Mouse (Mus musculus): ENCODE measurements at regions not wholly inside any gene's neighbourhood (a gene's known extent, or its start where the extent isn't known, plus 50 kb on each side); places are given as distances from the start of the nearest gene placed in this dataset.

DNA sequence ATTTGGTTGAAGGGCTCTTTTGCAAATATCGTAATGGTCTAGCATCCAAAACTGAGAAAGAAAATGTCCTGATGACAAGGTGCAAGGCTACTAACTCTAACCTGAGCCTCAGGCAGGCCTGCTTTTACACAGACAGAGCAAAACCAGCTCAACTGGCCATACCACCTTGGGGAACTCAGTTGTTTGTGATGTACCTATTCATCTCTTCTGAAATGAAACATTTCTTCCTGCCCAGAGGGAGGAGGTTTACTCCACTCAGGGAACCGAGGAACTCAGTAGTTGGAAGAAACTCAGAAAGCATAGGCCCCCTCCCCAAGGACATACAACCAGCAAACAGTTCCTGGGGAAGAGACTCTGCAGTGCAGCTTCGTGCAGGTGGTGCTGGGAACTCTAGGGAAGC, 108.4 kb upstream of the Gnao1 start:
- WGBS, result 83% methylated on average over 3 of the region's 3 CpGs
- no peak for ATAC-seq (ENCODE audit: insufficient read depth, low FRiP score, low TSS enrichment)

GRCm38 (mm10) chr8:93712066-93712706, 97.6 kb upstream of the Gnao1 start:
- no peaks in the 10 kb centered on the region for H3K36me3 ChIP-seq (ENCODE audit: control insufficient read depth, insufficient read depth, low read length)
- DNase-seq (ENCODE audit: low spot score), result no peak
- no peaks in the 10 kb centered on the region for H3K9me3 ChIP-seq (ENCODE audit: control insufficient read depth, low read length)
- H3K4me2 ChIP-seq (ENCODE audit: low read depth), result no peak overlapping the region
- no peaks in the 10 kb centered on the region for H3K4me1 ChIP-seq (ENCODE audit: control insufficient read depth, insufficient read depth, low read length)
- H3K27me3 ChIP-seq (ENCODE audit: control insufficient read depth, insufficient read depth, low read length), result no peaks in the 10 kb centered on the region
- no peak for ATAC-seq (ENCODE audit: insufficient read depth, low FRiP score, low TSS enrichment)
- no peak overlapping the region for H3K4me3 ChIP-seq (ENCODE audit: low read depth, low read length)
- H3K9ac ChIP-seq (ENCODE audit: low read length), result no peak overlapping the region
- no peak overlapping the region for H3K27ac ChIP-seq (ENCODE audit: low read depth, low read length)
- WGBS, result 83% methylated on average over 3 of the region's 3 CpGs

More for the DNA sequence above, 108.4 kb upstream of the Gnao1 start:
- no peak overlapping the region for H3K9ac ChIP-seq (ENCODE audit: low read length)
- no peaks in the 10 kb centered on the region for H3K27me3 ChIP-seq (ENCODE audit: control insufficient read depth, insufficient read depth, low read length)
- no peaks in the 10 kb centered on the region for H3K36me3 ChIP-seq (ENCODE audit: control insufficient read depth, insufficient read depth, low read length)
- H3K4me3 ChIP-seq (ENCODE audit: low read depth, low read length), result no peak overlapping the region
- H3K9me3 ChIP-seq (ENCODE audit: control insufficient read depth, low read length), result no peaks in the 10 kb centered on the region
- H3K4me2 ChIP-seq (ENCODE audit: low read depth), result no peak overlapping the region
- no peak for DNase-seq (ENCODE audit: low spot score)
- no peaks in the 10 kb centered on the region for H3K4me1 ChIP-seq (ENCODE audit: control insufficient read depth, insufficient read depth, low read length)
- no peak overlapping the region for H3K27ac ChIP-seq (ENCODE audit: low read depth, low read length)

DNA sequence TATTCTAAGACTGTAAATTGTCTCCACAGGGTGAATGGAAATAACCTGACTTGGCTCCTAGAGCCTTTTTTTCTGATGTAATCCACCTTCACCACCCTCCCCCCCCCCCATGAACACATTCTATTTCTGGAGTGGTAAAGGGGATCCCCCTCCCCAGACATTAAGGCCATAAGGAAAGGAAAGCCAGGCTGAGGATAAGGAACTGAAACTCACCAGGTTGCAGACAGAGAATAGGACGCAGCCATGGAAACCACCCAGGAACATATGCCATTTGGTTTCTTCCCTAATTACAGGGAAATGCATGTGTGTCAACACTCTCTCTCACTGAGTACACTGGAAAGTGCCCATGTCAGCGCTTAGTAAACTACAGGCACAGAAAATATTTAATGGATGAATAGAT, 96.5 kb upstream of the Gnao1 start:
- Histone ChIP-seq H3K27me3 (ENCODE audit: control insufficient read depth, insufficient read depth, low read length) (no peaks in the 10 kb centered on the region), H3K27ac (ENCODE audit: low read depth, low read length) (no peak overlapping the region), H3K4me1 (ENCODE audit: control insufficient read depth, insufficient read depth, low read length) (no peaks in the 10 kb centered on the region), H3K4me3 (ENCODE audit: low read depth, low read length) (no peak overlapping the region), H3K4me2 (ENCODE audit: low read depth) (no peak overlapping the region), H3K9me3 (ENCODE audit: control insufficient read depth, low read length) (no peaks in the 10 kb centered on the region), H3K36me3 (ENCODE audit: control insufficient read depth, insufficient read depth, low read length) (no peaks in the 10 kb centered on the region), H3K9ac (ENCODE audit: low read length) (no peak overlapping the region)
- WGBS, result 92% methylated on average over 2 of the region's 2 CpGs
- DNase-seq (ENCODE audit: low spot score) (no peak), ATAC-seq (ENCODE audit: insufficient read depth, low FRiP score, low TSS enrichment) (no peak)

DNA sequence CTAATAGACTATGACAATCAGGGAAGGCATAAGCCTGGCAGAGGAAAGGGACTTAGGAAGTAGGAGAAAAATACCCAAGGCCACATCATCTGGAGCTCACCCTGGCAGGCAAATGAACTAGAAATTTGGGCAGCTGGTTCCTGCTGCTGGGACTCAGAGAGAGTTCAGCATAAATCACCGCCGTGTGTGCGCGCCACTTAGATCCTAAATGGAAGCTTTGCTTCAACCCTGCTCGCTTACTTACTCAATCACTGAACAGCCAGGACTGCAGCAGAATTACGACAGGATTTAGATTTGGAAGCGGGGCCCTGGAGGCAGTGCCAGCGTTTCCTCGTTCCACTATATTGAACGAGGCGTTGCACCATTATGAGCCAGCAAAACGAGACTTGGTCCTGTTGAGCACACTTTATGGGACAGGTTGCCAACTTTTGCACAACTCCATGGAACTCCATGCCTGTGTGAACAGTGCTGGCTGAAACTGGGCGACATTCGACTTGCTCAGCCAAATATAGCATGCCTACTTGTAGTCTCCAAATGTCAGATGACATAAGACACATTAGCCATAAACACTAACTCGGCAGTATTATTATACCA, 84.8 kb upstream of the Gnao1 start:
- Histone ChIP-seq H3K27me3 (ENCODE audit: control insufficient read depth, insufficient read depth, low read length) (no peaks in the 10 kb centered on the region), H3K9ac (ENCODE audit: low read length) (no peak overlapping the region), H3K36me3 (ENCODE audit: control insufficient read depth, insufficient read depth, low read length) (no peaks in the 10 kb centered on the region), H3K4me2 (ENCODE audit: low read depth) (no peak overlapping the region), H3K4me1 (ENCODE audit: control insufficient read depth, insufficient read depth, low read length) (no peaks in the 10 kb centered on the region), H3K9me3 (ENCODE audit: control insufficient read depth, low read length) (no peaks in the 10 kb centered on the region), H3K27ac (ENCODE audit: low read depth, low read length) (no peak overlapping the region), H3K4me3 (ENCODE audit: low read depth, low read length) (no peak overlapping the region)
- ATAC-seq (ENCODE audit: insufficient read depth, low FRiP score, low TSS enrichment) (no peak), DNase-seq (ENCODE audit: low spot score) (no peak)
- 75% methylated on average over 15 of the region's 15 CpGs for WGBS

DNA sequence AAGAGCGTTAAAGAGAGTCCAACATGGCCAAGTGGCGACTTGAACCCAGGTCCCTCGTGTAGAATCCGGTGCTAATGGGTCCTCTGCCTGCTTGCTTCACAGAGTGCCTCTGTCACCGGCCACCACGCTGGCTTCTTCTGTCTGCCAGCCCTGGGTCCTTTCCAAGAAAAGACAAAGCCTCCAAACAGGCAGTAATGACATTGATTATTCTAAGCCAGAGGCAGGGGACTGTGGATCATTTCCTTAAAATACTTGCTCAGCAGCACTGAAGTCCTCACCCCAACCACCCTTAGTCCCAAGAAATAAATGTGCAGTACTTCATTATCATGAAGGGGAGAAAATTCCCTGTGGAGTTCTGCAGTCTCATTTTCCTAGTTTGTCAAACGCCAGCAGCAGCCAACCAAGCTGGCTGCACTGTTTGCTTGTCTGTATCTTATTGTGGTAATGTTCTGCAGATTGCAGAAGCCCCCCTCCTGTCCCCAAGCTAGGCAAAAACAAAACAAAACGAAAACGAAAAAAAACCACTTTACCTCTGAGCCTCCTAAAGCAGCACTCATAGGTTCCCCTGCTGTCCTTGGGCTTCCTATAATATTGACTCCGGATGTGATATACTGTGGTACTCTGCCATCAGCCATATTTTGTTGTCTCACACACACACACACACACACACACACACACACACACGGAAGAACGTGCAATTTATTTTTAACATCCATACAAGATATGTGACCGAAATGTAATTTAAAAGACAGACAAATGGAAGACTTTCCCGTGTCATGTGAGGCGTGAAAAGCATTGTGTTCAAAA, 80.4 kb upstream of the Gnao1 start:
- Histone ChIP-seq H3K4me1 (ENCODE audit: control insufficient read depth, insufficient read depth, low read length) (no peaks in the 10 kb centered on the region), H3K27ac (ENCODE audit: low read depth, low read length) (no peak overlapping the region), H3K27me3 (ENCODE audit: control insufficient read depth, insufficient read depth, low read length) (no peaks in the 10 kb centered on the region), H3K4me2 (ENCODE audit: low read depth) (no peak overlapping the region), H3K36me3 (ENCODE audit: control insufficient read depth, insufficient read depth, low read length) (no peaks in the 10 kb centered on the region), H3K9me3 (ENCODE audit: control insufficient read depth, low read length) (no peaks in the 10 kb centered on the region), H3K9ac (ENCODE audit: low read length) (no peak overlapping the region), H3K4me3 (ENCODE audit: low read depth, low read length) (no peak overlapping the region)
- ATAC-seq (ENCODE audit: insufficient read depth, low FRiP score, low TSS enrichment) (no peak), DNase-seq (ENCODE audit: low spot score) (no peak)
- 72% methylated on average over 15 of the region's 15 CpGs for WGBS

DNA sequence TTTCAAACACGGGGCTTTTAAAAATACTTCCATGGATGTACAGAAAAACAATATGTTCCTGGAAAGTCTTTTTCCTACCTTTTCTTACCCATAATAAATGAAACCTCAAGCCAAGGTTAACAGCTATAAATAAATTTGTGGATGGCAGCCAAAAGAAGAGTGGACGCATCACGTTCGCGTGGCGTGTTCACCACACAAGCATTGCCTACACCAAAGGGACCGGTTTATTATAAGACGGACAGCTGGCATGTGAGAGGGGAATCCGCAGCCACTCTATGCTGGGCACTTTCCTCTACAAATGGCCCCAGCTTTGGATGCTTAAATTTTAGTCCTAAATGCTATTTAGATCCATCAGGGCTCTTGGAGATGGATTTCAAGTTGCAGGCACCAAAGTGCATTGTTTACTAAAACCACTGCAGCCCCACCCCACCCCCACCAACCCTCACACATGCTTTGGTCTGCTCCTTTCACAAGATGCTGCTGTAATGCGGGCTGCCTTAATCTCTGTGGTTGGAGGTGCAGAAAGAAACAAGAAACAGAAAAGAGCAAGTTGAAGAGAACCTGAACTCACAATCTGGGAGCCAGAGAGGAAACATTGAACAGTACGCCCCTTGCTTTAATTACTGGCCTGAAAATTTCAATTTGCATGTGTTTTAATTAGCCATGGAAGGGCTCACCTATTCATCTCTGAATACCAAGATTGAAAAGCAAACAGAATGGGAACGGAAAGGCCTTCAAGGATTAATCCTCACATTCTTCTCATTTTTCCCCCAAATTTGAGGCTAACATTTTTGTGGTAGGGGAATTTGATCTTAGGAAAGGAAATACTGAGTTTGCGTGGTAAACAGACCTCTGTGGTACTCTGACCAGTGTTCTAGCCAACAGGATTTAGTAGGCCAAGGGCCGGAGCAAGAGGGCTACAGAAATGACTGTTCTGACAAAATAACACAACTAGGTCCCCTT, 78.7 kb upstream of the Gnao1 start:
- Histone ChIP-seq H3K27me3 (ENCODE audit: control insufficient read depth, insufficient read depth, low read length) (no peaks in the 10 kb centered on the region), H3K9ac (ENCODE audit: low read length) (no peak overlapping the region), H3K4me2 (ENCODE audit: low read depth) (no peak overlapping the region), H3K4me1 (ENCODE audit: control insufficient read depth, insufficient read depth, low read length) (no peaks in the 10 kb centered on the region), H3K4me3 (ENCODE audit: low read depth, low read length) (no peak overlapping the region), H3K27ac (ENCODE audit: low read depth, low read length) (no peak overlapping the region), H3K36me3 (ENCODE audit: control insufficient read depth, insufficient read depth, low read length) (no peaks in the 10 kb centered on the region), H3K9me3 (ENCODE audit: control insufficient read depth, low read length) (no peaks in the 10 kb centered on the region)
- DNase-seq (ENCODE audit: low spot score), result no peak
- no peak for ATAC-seq (ENCODE audit: insufficient read depth, low FRiP score, low TSS enrichment)
- 86% methylated on average over 14 of the region's 14 CpGs for WGBS

- DNase-seq (ENCODE audit: low spot score) (no peak), ATAC-seq (ENCODE audit: insufficient read depth, low FRiP score, low TSS enrichment) (no peak)
- whole genome bisulfite sequencing, result 81% methylated on average over 4 of the region's 4 CpGs
- Histone ChIP-seq H3K27me3 (ENCODE audit: control insufficient read depth, insufficient read depth, low read length) (no peaks in the 10 kb centered on the region), H3K4me2 (ENCODE audit: low read depth) (no peak overlapping the region), H3K27ac (ENCODE audit: low read depth, low read length) (no peak overlapping the region), H3K9ac (ENCODE audit: low read length) (no peak overlapping the region), H3K4me3 (ENCODE audit: low read depth, low read length) (no peak overlapping the region), H3K9me3 (ENCODE audit: control insufficient read depth, low read length) (no peaks in the 10 kb centered on the region), H3K36me3 (ENCODE audit: control insufficient read depth, insufficient read depth, low read length) (no peaks in the 10 kb centered on the region), H3K4me1 (ENCODE audit: control insufficient read depth, insufficient read depth, low read length) (no peaks in the 10 kb centered on the region)
These were observed 74.9 kb upstream of the Gnao1 start for GRCm38 (mm10) chr8:93734818-93735217.

- Histone ChIP-seq H3K27me3 (ENCODE audit: control insufficient read depth, insufficient read depth, low read length) (no peaks in the 10 kb centered on the region), H3K27ac (ENCODE audit: low read depth, low read length) (no peak overlapping the region), H3K36me3 (ENCODE audit: control insufficient read depth, insufficient read depth, low read length) (no peaks in the 10 kb centered on the region), H3K9ac (ENCODE audit: low read length) (no peak overlapping the region), H3K4me2 (ENCODE audit: low read depth) (no peak overlapping the region), H3K4me1 (ENCODE audit: control insufficient read depth, insufficient read depth, low read length) (no peaks in the 10 kb centered on the region), H3K9me3 (ENCODE audit: control insufficient read depth, low read length) (no peaks in the 10 kb centered on the region), H3K4me3 (ENCODE audit: low read depth, low read length) (no peak overlapping the region)
- no peak for DNase-seq (ENCODE audit: low spot score)
- no peak for ATAC-seq (ENCODE audit: insufficient read depth, low FRiP score, low TSS enrichment)
- WGBS, result 72% methylated on average over 3 of the region's 3 CpGs
These were observed 69.5 kb upstream of the Gnao1 start for GRCm38 (mm10) chr8:93740281-93740680.
